Mouse (Mus musculus): ENCODE measurements around the gene Irf3. TPM values are rescaled to one million over a fixed set of nuclear protein-coding genes. Genes with fewer than 3 reads are reported as not detected.

The Irf3 gene
- polyA plus RNA-seq, 1 experiment from 2014 or later = 105 TPM

GRCm38 (mm10) chr7:44999753-45000152, 2.3 kb downstream of the Irf3 start:
- no peak overlapping the region for H3K4me3 ChIP-seq
- no peak overlapping the region for H3K27ac ChIP-seq
- H3K4me2 ChIP-seq = no peak overlapping the region
- H3K9ac ChIP-seq = no peak overlapping the region
- H3K9me3 ChIP-seq = no peaks in the 10 kb centered on the region
- peaks cover 63% of the 10 kb centered on the region for H3K36me3 ChIP-seq
- 69% methylated on average over 11 of the region's 11 CpGs for WGBS
- no peak for ATAC-seq (ENCODE audit: insufficient number of reproducible peaks, low FRiP score, low TSS enrichment, low read depth)
- H3K27me3 ChIP-seq = no peaks in the 10 kb centered on the region
- H3K4me1 ChIP-seq = peaks cover 33% of the 10 kb centered on the region

- H3K4me1 ChIP-seq = peaks cover 37% of the 10 kb centered on the region
- H3K9me3 ChIP-seq = no peaks in the 10 kb centered on the region
- peak overlapping the region; percentile 14; the same call in 1 of the 2 replicates for H3K27ac ChIP-seq
- no peaks in the 10 kb centered on the region for H3K27me3 ChIP-seq
- H3K9ac ChIP-seq = no peak overlapping the region
- no peak for ATAC-seq (ENCODE audit: insufficient number of reproducible peaks, low FRiP score, low TSS enrichment, low read depth)
- no peak overlapping the region for H3K4me2 ChIP-seq
- 80% methylated on average over 21 of the region's 21 CpGs for WGBS
- H3K36me3 ChIP-seq = peaks cover 63% of the 10 kb centered on the region
- no peak overlapping the region for H3K4me3 ChIP-seq
These were observed 3.2 kb downstream of the Irf3 start for GRCm38 (mm10) chr7:45000539-45001114.

GRCm38 (mm10) chr7:45002440-45002839, 5.0 kb downstream of the Irf3 start:
- H3K4me2 ChIP-seq = no peak overlapping the region
- H3K4me1 ChIP-seq = peaks cover 25% of the 10 kb centered on the region
- peaks cover 78% of the 10 kb centered on the region for H3K36me3 ChIP-seq
- no peak for ATAC-seq (ENCODE audit: insufficient number of reproducible peaks, low FRiP score, low TSS enrichment, low read depth)
- no peaks in the 10 kb centered on the region for H3K27me3 ChIP-seq
- H3K4me3 ChIP-seq = no peak overlapping the region
- WGBS = 81% methylated on average over 7 of the region's 7 CpGs
- H3K9me3 ChIP-seq = no peaks in the 10 kb centered on the region
- H3K9ac ChIP-seq = no peak overlapping the region
- no peak overlapping the region for H3K27ac ChIP-seq

DNA sequence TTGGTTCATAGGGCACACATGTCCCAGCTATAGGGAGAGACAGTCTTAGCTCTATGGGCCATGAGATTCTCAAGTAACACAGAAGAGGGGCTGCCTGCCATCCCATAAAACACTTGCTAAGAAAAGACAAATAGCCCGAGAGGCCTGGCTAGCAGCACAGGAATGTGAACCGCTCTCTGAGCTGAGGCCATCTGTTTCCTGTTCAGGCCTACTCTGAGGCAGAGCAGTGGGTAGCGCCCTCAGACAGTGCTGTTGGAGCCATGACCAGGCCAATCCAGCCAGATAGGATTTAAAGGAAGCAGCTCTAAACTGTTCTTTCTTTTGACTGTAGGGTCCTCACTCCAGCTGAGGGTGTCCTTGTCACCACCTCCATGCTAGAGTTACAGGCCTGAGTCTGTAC, 7.1 kb downstream of the Irf3 start:
- Histone ChIP-seq H3K36me3 (peaks cover 98% of the 10 kb centered on the region), H3K9ac (no peak overlapping the region), H3K27ac (0 out of 2 replicates have a peak overlapping the region, but pooled peaks have one; percentile 29), H3K4me2 (no peak overlapping the region), H3K9me3 (no peaks in the 10 kb centered on the region), H3K4me3 (no peak overlapping the region), H3K27me3 (no peaks in the 10 kb centered on the region), H3K4me1 (peaks cover 16% of the 10 kb centered on the region)
- WGBS = 31% methylated on average over 3 of the region's 3 CpGs
- no peak for ATAC-seq (ENCODE audit: insufficient number of reproducible peaks, low FRiP score, low TSS enrichment, low read depth)

- peaks cover 8% of the 10 kb centered on the region; the same call in 1 of the 2 replicates for H3K4me1 ChIP-seq
- no peaks in the 10 kb centered on the region for H3K27me3 ChIP-seq
- no peak overlapping the region for H3K9ac ChIP-seq
- H3K9me3 ChIP-seq = no peaks in the 10 kb centered on the region
- H3K27ac ChIP-seq = no peak overlapping the region
- H3K36me3 ChIP-seq = peaks cover 98% of the 10 kb centered on the region
- no peak for ATAC-seq (ENCODE audit: insufficient number of reproducible peaks, low FRiP score, low TSS enrichment, low read depth)
- 86% methylated on average over 6 of the region's 6 CpGs for WGBS
- no peak overlapping the region for H3K4me2 ChIP-seq
- no peak overlapping the region for H3K4me3 ChIP-seq
These were observed 8.0 kb downstream of the Irf3 start for GRCm38 (mm10) chr7:45005321-45005992.

DNA sequence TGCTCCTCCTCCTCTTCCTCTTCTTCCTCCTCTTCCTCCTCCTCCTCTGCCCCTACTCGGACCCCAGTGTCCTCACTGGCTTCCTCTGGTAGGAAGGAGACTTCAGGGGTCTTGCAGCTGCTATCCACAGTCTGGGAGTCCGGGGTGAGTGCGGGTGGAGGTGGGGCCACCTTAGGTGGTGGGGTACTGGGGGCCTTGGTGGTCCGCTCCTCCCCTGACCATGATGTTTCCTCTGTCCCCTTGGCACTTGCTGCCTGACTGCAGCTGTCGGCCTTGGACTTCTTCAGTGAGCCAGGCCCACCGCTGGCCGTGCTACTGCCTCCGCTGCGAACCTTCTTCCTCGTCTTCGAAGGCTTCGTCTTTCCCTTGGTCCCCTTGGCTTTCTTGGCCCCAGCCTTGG, 9.1 kb downstream of the Irf3 start:
- H3K27me3 ChIP-seq = no peaks in the 10 kb centered on the region
- no peak overlapping the region for H3K4me2 ChIP-seq
- ATAC-seq (ENCODE audit: insufficient number of reproducible peaks, low FRiP score, low TSS enrichment, low read depth) = no peak
- no peak overlapping the region for H3K27ac ChIP-seq
- 93% methylated on average over 12 of the region's 12 CpGs for WGBS
- H3K4me1 ChIP-seq = 0 out of 2 replicates have a peak, but pooled peaks cover 4% of the 10 kb centered on the region
- H3K36me3 ChIP-seq = peaks cover 98% of the 10 kb centered on the region
- 0 out of 2 replicates have a peak overlapping the region, but pooled peaks have one; percentile 10 for H3K9ac ChIP-seq
- no peak overlapping the region for H3K4me3 ChIP-seq
- no peaks in the 10 kb centered on the region for H3K9me3 ChIP-seq

- Histone ChIP-seq H3K9me3 (no peaks in the 10 kb centered on the region), H3K4me3 (no peak overlapping the region), H3K4me2 (no peak overlapping the region), H3K27ac (no peak overlapping the region), H3K27me3 (no peaks in the 10 kb centered on the region), H3K4me1 (0 out of 2 replicates have a peak, but pooled peaks cover 4% of the 10 kb centered on the region), H3K9ac (no peak overlapping the region), H3K36me3 (peaks cover 98% of the 10 kb centered on the region)
- WGBS = 96% methylated on average over 29 of the region's 29 CpGs
- no peak for ATAC-seq (ENCODE audit: insufficient number of reproducible peaks, low FRiP score, low TSS enrichment, low read depth)
These were observed 9.7 kb downstream of the Irf3 start for GRCm38 (mm10) chr7:45007141-45007540.

GRCm38 (mm10) chr7:45007846-45008245, 10.4 kb downstream of the Irf3 start:
- H3K4me3 ChIP-seq = no peak overlapping the region

GRCm38 (mm10) chr7:45008411-45008810, 11.0 kb downstream of the Irf3 start:
- Histone ChIP-seq H3K36me3 (peaks cover 98% of the 10 kb centered on the region), H3K9me3 (no peaks in the 10 kb centered on the region), H3K27ac (no peak overlapping the region), H3K4me2 (no peak overlapping the region), H3K27me3 (no peaks in the 10 kb centered on the region), H3K4me3 (no peak overlapping the region), H3K9ac (no peak overlapping the region), H3K4me1 (0 out of 2 replicates have a peak, but pooled peaks cover 9% of the 10 kb centered on the region)
- WGBS = 97% methylated on average over 19 of the region's 19 CpGs
- ATAC-seq (ENCODE audit: insufficient number of reproducible peaks, low FRiP score, low TSS enrichment, low read depth) = no peak

More at GRCm38 (mm10) chr7:45007846-45008245, 10.4 kb downstream of the Irf3 start:
- Histone ChIP-seq H3K4me2 (no peak overlapping the region), H3K27me3 (no peaks in the 10 kb centered on the region), H3K9ac (no peak overlapping the region), H3K4me1 (0 out of 2 replicates have a peak, but pooled peaks cover 4% of the 10 kb centered on the region), H3K27ac (no peak overlapping the region), H3K36me3 (peaks cover 98% of the 10 kb centered on the region), H3K9me3 (no peaks in the 10 kb centered on the region)
- WGBS = 94% methylated on average over 30 of the region's 30 CpGs
- no peak for ATAC-seq (ENCODE audit: insufficient number of reproducible peaks, low FRiP score, low TSS enrichment, low read depth)

- no peak overlapping the region for H3K4me3 ChIP-seq
These were observed 14.6 kb downstream of the Irf3 start for GRCm38 (mm10) chr7:45012011-45012410.

DNA sequence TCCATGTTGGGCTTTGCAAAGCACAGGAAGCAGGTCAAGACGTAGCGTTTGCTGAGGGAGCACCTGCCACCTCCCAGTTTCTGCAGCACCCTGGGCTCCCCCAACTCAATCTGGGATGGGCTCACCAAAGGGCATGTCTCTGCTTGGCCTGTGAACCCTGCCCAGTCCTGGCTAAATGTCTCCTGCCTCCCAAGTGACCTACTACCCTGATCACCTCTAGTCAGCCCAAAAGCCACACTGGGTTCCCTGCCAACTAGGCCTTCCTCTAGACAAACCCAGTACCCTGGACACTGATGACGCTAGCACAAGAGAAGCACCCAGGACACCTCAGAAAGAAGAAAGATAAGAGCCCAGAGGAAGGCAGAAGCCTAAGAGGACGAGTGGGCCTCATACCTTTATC, 15.4 kb downstream of the Irf3 start:
- Histone ChIP-seq H3K4me1 (peaks cover 17% of the 10 kb centered on the region), H3K36me3 (peaks cover 62% of the 10 kb centered on the region), H3K9me3 (no peaks in the 10 kb centered on the region), H3K9ac (no peak overlapping the region), H3K27ac (no peak overlapping the region), H3K4me3 (no peak overlapping the region), H3K27me3 (no peaks in the 10 kb centered on the region), H3K4me2 (no peak overlapping the region)
- ATAC-seq (ENCODE audit: insufficient number of reproducible peaks, low FRiP score, low TSS enrichment, low read depth) = no peak
- 74% methylated on average over 4 of the region's 4 CpGs for WGBS

More at GRCm38 (mm10) chr7:45012011-45012410, 14.6 kb downstream of the Irf3 start:
- ATAC-seq (ENCODE audit: insufficient number of reproducible peaks, low FRiP score, low TSS enrichment, low read depth) = no peak
- peaks cover 17% of the 10 kb centered on the region for H3K4me1 ChIP-seq
- WGBS = 96% methylated on average over 6 of the region's 6 CpGs
- H3K4me2 ChIP-seq = no peak overlapping the region
- no peak overlapping the region for H3K27ac ChIP-seq
- H3K9me3 ChIP-seq = no peaks in the 10 kb centered on the region
- no peak overlapping the region for H3K9ac ChIP-seq
- H3K27me3 ChIP-seq = no peaks in the 10 kb centered on the region
- H3K36me3 ChIP-seq = peaks cover 70% of the 10 kb centered on the region

DNA sequence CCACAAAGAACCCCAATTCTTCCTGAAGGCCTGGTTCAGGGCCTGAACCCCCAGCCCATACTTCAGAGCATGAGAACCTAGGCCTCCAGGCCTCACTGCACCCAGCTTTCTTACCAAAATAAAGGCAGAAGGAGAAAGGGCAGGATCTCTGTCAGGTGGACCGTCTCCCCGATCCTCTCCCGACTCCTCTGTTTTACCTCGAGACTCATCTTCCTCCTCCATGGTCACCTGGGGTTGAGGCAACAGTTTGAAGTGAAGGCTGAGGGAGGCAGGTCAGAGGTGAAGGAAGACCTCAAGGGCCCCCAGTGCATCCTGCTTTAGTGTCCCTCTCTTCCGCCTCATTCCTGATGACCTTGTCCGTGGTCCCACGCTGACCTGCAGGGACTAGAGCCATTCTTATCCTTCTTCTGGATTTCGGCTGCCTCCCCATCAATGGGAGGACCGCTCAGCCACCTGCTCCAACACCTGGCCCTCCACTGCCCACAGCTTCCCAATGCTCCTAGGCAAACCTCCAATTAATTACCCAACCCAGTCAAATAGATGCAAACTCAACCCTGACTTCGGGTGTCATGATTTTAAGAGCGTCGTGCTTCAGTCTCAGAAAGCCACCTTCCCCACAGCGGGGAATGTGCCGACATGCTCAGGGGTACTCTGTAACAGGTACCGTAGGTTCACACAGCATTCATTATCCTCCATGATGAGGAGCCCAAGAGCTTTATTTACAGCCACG, 16.1 kb downstream of the Irf3 start:
- WGBS = 94% methylated on average over 16 of the region's 16 CpGs
- H3K27ac ChIP-seq = no peak overlapping the region
- H3K27me3 ChIP-seq = no peaks in the 10 kb centered on the region
- H3K4me2 ChIP-seq = no peak overlapping the region
- H3K4me1 ChIP-seq = peaks cover 23% of the 10 kb centered on the region
- H3K36me3 ChIP-seq = peaks cover 55% of the 10 kb centered on the region
- H3K4me3 ChIP-seq = no peak overlapping the region
- H3K9ac ChIP-seq = no peak overlapping the region
- no peaks in the 10 kb centered on the region for H3K9me3 ChIP-seq
- no peak for ATAC-seq (ENCODE audit: insufficient number of reproducible peaks, low FRiP score, low TSS enrichment, low read depth)
